In the genomic region with DNA sequence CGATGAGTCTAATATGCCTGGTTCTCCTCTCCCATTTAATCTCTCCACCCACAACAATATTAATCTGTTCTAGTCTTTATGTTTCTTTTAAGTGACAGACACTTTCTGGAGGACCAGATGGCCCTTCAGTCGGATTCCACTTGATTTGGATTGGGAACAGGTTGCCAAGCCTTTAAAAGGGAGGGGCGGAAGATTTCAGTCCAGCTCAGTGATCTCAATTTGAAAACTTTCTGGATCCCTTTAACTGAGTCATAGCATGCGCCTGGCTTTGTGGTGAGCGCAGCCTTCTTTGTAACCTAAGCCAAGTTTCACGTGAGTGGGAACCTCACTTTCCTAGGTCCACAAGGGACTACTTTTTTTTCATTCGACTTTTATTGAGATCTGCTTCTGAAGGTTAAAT, we compare ENCODE assay signal across 11 mouse cellular contexts. TPM values are rescaled to one million over a fixed set of nuclear protein-coding genes. Genes with fewer than 3 reads are reported as not detected.
DNase-seq lines count a peak whose midpoint lies in the region; ATAC-seq and TF ChIP-seq lines count a peak whose summit lies in the region.
"Had no signal": no experiment of that assay in that cellular context is flagged by ENCODE, and none has a peak within 500 bp of the region (broad histone marks: within the 10 kb centered on the region; RNA-seq: fewer than 3 reads in every experiment).

No protein-coding gene starts in this region.

- no peak overlapping the region for H3K9ac ChIP-seq in forebrain, postnatal 0 days
- H3K9ac ChIP-seq: liver, embryonic 13.5 days had no signal

- H3K36me3 ChIP-seq in forebrain, postnatal 0 days (ENCODE audit: insufficient read depth): no peaks in the 10 kb centered on the region
- H3K36me3 ChIP-seq: liver, embryonic 13.5 days had no signal

- no peaks in the 10 kb centered on the region for H3K9me3 ChIP-seq in forebrain, postnatal 0 days (ENCODE audit: low read length)
- H3K9me3 ChIP-seq: liver, embryonic 13.5 days had no signal

- no peak for ATAC-seq in cerebellum, adult (ENCODE audit: insufficient number of reproducible peaks, low FRiP score, low TSS enrichment)
- ATAC-seq in forebrain, postnatal 0 days: no peak
- ATAC-seq in activated CD4-positive, CD25-positive, alpha-beta regulatory T cell, adult 4 months: no peak

- no peak overlapping the region for H3K4me3 ChIP-seq in forebrain, postnatal 0 days (ENCODE audit: low read depth, low read length)
- H3K4me3 ChIP-seq: liver, embryonic 13.5 days had no signal

- no peak overlapping the region for H3K4me2 ChIP-seq in forebrain, postnatal 0 days (ENCODE audit: low read depth)
- H3K4me2 ChIP-seq: liver, embryonic 13.5 days had no signal

- H3K27ac ChIP-seq in forebrain, postnatal 0 days (ENCODE audit: low read depth, low read length): no peak overlapping the region
- H3K27ac ChIP-seq: liver, embryonic 13.5 days had no signal

- no peaks in the 10 kb centered on the region for H3K27me3 ChIP-seq in forebrain, postnatal 0 days (ENCODE audit: insufficient read depth, low read length)

- no peak for TF ChIP-seq CTCF in forebrain, postnatal 0 days (IDR thresholded peaks at IDR 0.05; ENCODE audit: low read depth)

- DNase-seq in cerebellum, adult 8-10 months: peak; percentile 34
- DNase-seq in layer of hippocampus, adult 18-20 months (ENCODE audit: low spot score in 2 of 2): peak; percentile 32 to 56
- DNase-seq in layer of hippocampus, adult 9-10 months (ENCODE audit: low spot score): no peak
- peak; percentile 79 for DNase-seq in brain, adult 2 months (ENCODE audit: low read depth, low spot score)
- DNase-seq in forebrain, postnatal 0 days: peak; percentile 31
- no peak for DNase-seq in kidney, postnatal 4 days
- DNase-seq: kidney, adult 2 months; liver, embryonic 13.5 days; thymus, adult 18-20 months had no signal

- peaks cover 24% of the 10 kb centered on the region for H3K4me1 ChIP-seq in forebrain, postnatal 0 days (ENCODE audit: insufficient read depth)
- H3K4me1 ChIP-seq: liver, embryonic 13.5 days had no signal

- WGBS in forebrain, postnatal 0 days: 48% methylated on average over 7 of the region's 7 CpGs

RNA-seq across cellular contexts. Expression of a gene that starts 5.0 kb away (rescaled TPM):
- 100 to 1,000 TPM; 122 to 133 TPM for total RNA-seq in layer of hippocampus, adult 18-20 months (2021)
- total RNA-seq in forebrain, postnatal 0 days (2014; rRNA removed): 114 and 133 TPM in 2 replicates
- 49.5 and 62.8 TPM in 2 replicates for polyA plus RNA-seq in forebrain, postnatal 0 days (2015; fragmentation: Nextera tagmentation; extraction: Ambion mirVana)
- under 1 TPM in 1 of 2 experiments, not detected in 1; 0.16 TPM for polyA plus RNA-seq in activated CD4-positive, CD25-positive, alpha-beta regulatory T cell, adult 4 months (2017; shearing (Covaris generic))

Comparison
In these comparisons a context has a peak if more than half of its experiments do, and no peak if none do; other contexts are left out.
1. DNase-seq: peak in cerebellum, adult 8-10 months (single experiment), layer of hippocampus, adult 18-20 months (2 of 2), brain, adult 2 months (single experiment) and forebrain, postnatal 0 days (single experiment); none in layer of hippocampus, adult 9-10 months (single experiment) and kidney, postnatal 4 days (0 of 2).